18 mouse cellular contexts compared by ENCODE assay signal in genomic region chr17:26631811-26632327, GRCm38 (mm10). TPM values are rescaled to one million over a fixed set of nuclear protein-coding genes. Genes with fewer than 3 reads are reported as not detected.
DNase-seq lines count a peak whose midpoint lies in the region; ATAC-seq lines count a peak whose summit lies in the region.
"Had no signal": no experiment of that assay in that cellular context is flagged by ENCODE, and none has a peak within 500 bp of the region (broad histone marks: within the 10 kb centered on the region; RNA-seq: fewer than 3 reads in every experiment).

No protein-coding gene starts in this region.

- no peak overlapping the region for H3K4me3 ChIP-seq in heart, embryonic 13.5 days
- H3K4me3 ChIP-seq in neural tube, embryonic 15.5 days (replicated peaks), result no peak overlapping the region
- H3K4me3 ChIP-seq: forebrain, embryonic 12.5 days; hindbrain, embryonic 13.5 days; limb, embryonic 13.5 days; midbrain, embryonic 13.5 days; neural tube, embryonic 13.5 days had no signal

- peaks cover 99% of the 10 kb centered on the region for H3K36me3 ChIP-seq in heart, embryonic 13.5 days
- H3K36me3 ChIP-seq in neural tube, embryonic 15.5 days, result peaks cover 78% of the 10 kb centered on the region

- H3K27me3 ChIP-seq in heart, embryonic 13.5 days (replicated peaks), result no peaks in the 10 kb centered on the region
- H3K27me3 ChIP-seq in neural tube, embryonic 15.5 days (replicated peaks), result no peaks in the 10 kb centered on the region
- H3K27me3 ChIP-seq: forebrain, embryonic 12.5 days; hindbrain, embryonic 13.5 days; limb, embryonic 13.5 days; midbrain, embryonic 13.5 days; neural tube, embryonic 13.5 days had no signal

- no peak for DNase-seq in heart, adult 8-10 months (ENCODE audit: low spot score)
- peak; percentile 31 for DNase-seq in NIH3T3 (ENCODE audit: low read depth)
- DNase-seq in cerebellum, postnatal 25 days, result peak; percentile 67 to 71
- DNase-seq in left cerebral cortex, postnatal 10 days (ENCODE audit: extremely low spot score in 1 of 2, low spot score in 2 of 2), result peak; percentile 27 to 59
- no peak for DNase-seq in T-cell, adult 2 months (ENCODE audit: low spot score)
- no peak for DNase-seq in B cell, adult 2 months
- DNase-seq: heart, adult 18-20 months; lung, embryonic 14.5 days; spleen, adult 18-20 months; thymus, postnatal 25 days had no signal

- no peaks in the 10 kb centered on the region for H3K4me1 ChIP-seq in heart, embryonic 13.5 days
- H3K4me1 ChIP-seq in neural tube, embryonic 15.5 days, result no peaks in the 10 kb centered on the region
- H3K4me1 ChIP-seq: forebrain, embryonic 12.5 days; hindbrain, embryonic 13.5 days; limb, embryonic 13.5 days; midbrain, embryonic 13.5 days; neural tube, embryonic 13.5 days had no signal

- H3K4me2 ChIP-seq in heart, embryonic 13.5 days, result no peak overlapping the region
- no peak overlapping the region for H3K4me2 ChIP-seq in neural tube, embryonic 15.5 days
- H3K4me2 ChIP-seq: forebrain, embryonic 12.5 days; hindbrain, embryonic 13.5 days; limb, embryonic 13.5 days; lung, embryonic 14.5 days; midbrain, embryonic 13.5 days; neural tube, embryonic 13.5 days had no signal

- intact Hi-C loops in left cerebral cortex, postnatal 10 days (cut with DNase I), result no loop called here

- 0 out of 2 replicates have a peak overlapping the region, but pooled peaks have one; percentile 24 for H3K27ac ChIP-seq in heart, embryonic 13.5 days (replicated peaks)
- H3K27ac ChIP-seq in neural tube, embryonic 15.5 days (replicated peaks), result no peak overlapping the region
- H3K27ac ChIP-seq: forebrain, embryonic 12.5 days; hindbrain, embryonic 13.5 days; limb, embryonic 13.5 days; midbrain, embryonic 13.5 days; neural tube, embryonic 13.5 days had no signal

- 75% methylated on average over 8 of the region's 8 CpGs for WGBS in heart, embryonic 13.5 days
- WGBS in neural tube, embryonic 15.5 days, result 81% methylated on average over 8 of the region's 8 CpGs

- no peak overlapping the region for H3K9ac ChIP-seq in heart, embryonic 13.5 days
- no peak overlapping the region for H3K9ac ChIP-seq in neural tube, embryonic 15.5 days (replicated peaks)
- H3K9ac ChIP-seq: forebrain, embryonic 12.5 days; hindbrain, embryonic 13.5 days; limb, embryonic 13.5 days; lung, embryonic 14.5 days; midbrain, embryonic 13.5 days; neural tube, embryonic 13.5 days had no signal

- ATAC-seq in heart, embryonic 13.5 days (ENCODE audit: extremely low read depth, insufficient number of reproducible peaks, low FRiP score, low TSS enrichment), result no peak
- no peak for ATAC-seq in neural tube, embryonic 15.5 days (ENCODE audit: low FRiP score)
- ATAC-seq: CD4-positive, CD25-positive, alpha-beta regulatory T cell, adult 4 months; midbrain, embryonic 13.5 days had no signal

- H3K9me3 ChIP-seq in heart, embryonic 13.5 days, result no peaks in the 10 kb centered on the region
- H3K9me3 ChIP-seq in neural tube, embryonic 15.5 days (replicated peaks), result no peaks in the 10 kb centered on the region
- H3K9me3 ChIP-seq: forebrain, embryonic 12.5 days; hindbrain, embryonic 13.5 days; limb, embryonic 13.5 days; midbrain, embryonic 13.5 days; neural tube, embryonic 13.5 days had no signal

RNA-seq across cellular contexts. Expression of gene Atp6v0e, which starts 31.2 kb away (rescaled TPM):
- polyA plus RNA-seq in heart, embryonic 13.5 days (2015; fragmentation: Nextera tagmentation; extraction: Ambion mirVana), result 187 and 228 TPM in 2 replicates
- total RNA-seq in heart, adult 8-10 months (2022), result 10 to 100 TPM; 55.2 to 67.1 (median 65.5) TPM
- total RNA-seq in left cerebral cortex, postnatal 10 days (2021), result 10 to 100 TPM; 31.3 to 34.7 TPM
- 85.8 and 114 TPM in 2 replicates for polyA plus RNA-seq in neural tube, embryonic 15.5 days (2015; fragmentation: Nextera tagmentation; extraction: Ambion mirVana)

Comparison
In these comparisons a context has a peak if more than half of its experiments do, and no peak if none do; other contexts are left out.
1. DNase-seq: peak in NIH3T3 (single experiment), cerebellum, postnatal 25 days (2 of 2) and left cerebral cortex, postnatal 10 days (2 of 2); none in heart, adult 8-10 months (single experiment), T-cell, adult 2 months (single experiment) and B cell, adult 2 months (0 of 2).